Mouse (Mus musculus) cerebellum, postnatal 14 days (tissue): ENCODE measurements at regions not wholly inside any gene's neighbourhood (a gene's known extent, or its start where the extent isn't known, plus 50 kb on each side); places are given as distances from the start of the nearest gene placed in this dataset.
A peak's percentile ranks its signal among the peaks of the same experiment; 100 is the strongest.

ENCODE experiments used
- DNase-seq, 2 experiments: peaks; one replicate each; pipeline ENCODE4 v3.0.0; 2021; ENCODE audit warnings: mixed read lengths in 2 of 2

DNA sequence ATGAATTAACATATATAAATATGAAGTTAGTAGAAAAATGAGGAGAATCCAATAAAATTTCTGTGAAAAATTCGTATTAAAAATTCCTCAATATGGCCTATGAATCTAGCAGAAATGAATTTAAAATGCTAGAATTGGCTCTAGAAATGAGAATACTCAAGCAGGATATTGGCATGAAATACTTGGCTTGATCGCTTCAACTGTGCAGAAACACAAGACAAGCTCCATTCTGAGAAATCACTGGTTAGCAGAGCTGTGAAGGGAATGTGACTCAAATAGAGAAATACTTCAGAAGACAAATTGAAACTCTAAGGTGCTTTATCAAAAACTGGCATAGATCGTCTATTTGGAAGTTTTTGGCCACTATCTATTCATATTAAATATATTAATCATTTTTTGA lies 819.2 kb downstream of the Lrfn5 start:
- DNase-seq, result peak in 1 of 2 experiments; percentile 1
